Mouse (Mus musculus) G1E (cell line): ENCODE measurements around the gene Adk. TPM values are rescaled to one million over a fixed set of nuclear protein-coding genes. Genes with fewer than 3 reads are reported as not detected.

Source experiments
- ATAC-seq: 2 replicates; pipeline ENCODE4 v1.8.0; 2016; ENCODE audit warnings: mild to moderate bottlenecking; ENCODE audit not compliant: insufficient number of reproducible peaks, poor library complexity, low FRiP score, severe bottlenecking; ENCODE audit errors: extremely low read depth
- DNase-seq: peaks from one replicate; pipeline ENCODE4 v3.0.0; 2012; ENCODE audit warnings: low spot score
- H3K27me3 ChIP-seq: 2 replicates; pipeline ENCODE4 v1.6.1; 2012; ENCODE audit warnings: mild to moderate bottlenecking, low read length, inconsistent platforms; ENCODE audit not compliant: insufficient read depth
- H3K36me3 ChIP-seq: replicated peaks from 2 replicates; pipeline ENCODE3; 2012; ENCODE audit warnings: mild to moderate bottlenecking, inconsistent platforms
- H3K4me1 ChIP-seq: 2 replicates; pipeline ENCODE4 v1.6.1; 2012; ENCODE audit warnings: low read depth, low read length, inconsistent platforms, mixed read lengths; ENCODE audit not compliant: insufficient read depth
- H3K4me3 ChIP-seq: 2 replicates; pipeline ENCODE4 v1.5.1; 2012; ENCODE audit warnings: low read depth, mild to moderate bottlenecking, inconsistent platforms, low read length, moderate library complexity, mixed read lengths
- H3K9me3 ChIP-seq: replicated peaks from 2 replicates; pipeline ENCODE4 v1.6.1; 2012; ENCODE audit warnings: inconsistent platforms
- CTCF ChIP-seq: IDR thresholded peaks from 2 replicates; pipeline ENCODE4 v1.5.1; 2012; ENCODE audit warnings: low read depth, low read length, inconsistent platforms, mixed read lengths
- GATA1 ChIP-seq: IDR thresholded peaks from 2 replicates; pipeline ENCODE4 v1.6.1; 2012; ENCODE audit warnings: borderline replicate concordance, low read length, inconsistent platforms, mixed read lengths
- GATA2 ChIP-seq: IDR thresholded peaks from 2 replicates; pipeline ENCODE4 v1.6.1; 2012; ENCODE audit warnings: low read depth, low read length, inconsistent platforms, borderline replicate concordance
- POLR2AphosphoS5 ChIP-seq: IDR thresholded peaks from 2 replicates; pipeline ENCODE4 v1.6.1; 2012; ENCODE audit warnings: low read depth, low read length, inconsistent platforms; ENCODE audit not compliant: insufficient replicate concordance
- TAL1 ChIP-seq: conservative IDR thresholded peaks from 2 replicates; pipeline ENCODE4 v1.6.1; 2012; ENCODE audit warnings: low read depth, low read length, inconsistent platforms, mixed read lengths
- polyA plus RNA-seq: library from polyadenylated mRNA; stranded (reverse); fragments of >175 nt; gene quantifications from 2 replicates; pipeline ENCODE4 v1.2.3, GENCODE M21; 2012
- total RNA-seq, 2 experiments: library from RNA; stranded (forward) in 1 of 2; stranded (reverse) in 1 of 2; fragments of 200-1000 nt in 1 of 2; fragments of >200 nt in 1 of 2; fragmentation: Nextera tagmentation in 1 of 2; gene quantifications; 2 replicates each; pipeline ENCODE4 v1.2.3; 2014 to 2017

The Adk gene
- total and polyA plus RNA-seq, 3 experiments: 20.8 to 547 (median 489) TPM

DNA sequence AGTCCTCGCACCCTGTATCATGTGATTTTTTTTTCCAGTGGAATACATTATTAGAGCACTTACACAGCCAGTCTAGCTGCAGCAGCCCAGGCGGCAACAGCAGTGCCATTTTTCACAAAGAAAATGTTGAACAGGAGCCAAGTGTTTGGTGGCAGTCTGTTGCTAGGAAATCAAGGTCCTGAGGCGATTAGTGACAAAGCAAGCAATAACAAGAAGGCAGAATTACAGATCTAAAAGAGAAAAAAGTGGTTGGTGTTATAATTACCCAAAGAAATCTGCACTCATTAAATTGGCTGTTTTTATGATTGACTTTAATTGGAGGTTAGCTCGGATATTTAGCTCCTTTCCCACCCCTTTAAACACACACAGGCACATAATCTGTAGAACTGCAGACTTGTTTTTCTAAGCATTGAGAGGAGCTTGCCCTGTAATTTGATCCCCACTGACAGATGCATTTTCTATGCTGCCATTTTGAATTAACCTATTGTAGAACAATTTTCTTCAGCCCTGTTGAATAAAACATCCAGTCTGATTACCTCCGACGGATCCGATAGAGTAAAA lies 200.0 kb downstream of the Adk start:
- Histone ChIP-seq H3K27me3 (no peaks in the 10 kb centered on the region), H3K36me3 (peaks cover 38% of the 10 kb centered on the region), H3K4me3 (no peak overlapping the region), H3K9me3 (no peaks in the 10 kb centered on the region), H3K4me1 (no peaks in the 10 kb centered on the region)
- TF ChIP-seq TAL1 (no peak), CTCF (no peak), GATA2 (no peak), POLR2AphosphoS5 (no peak), GATA1 (no peak)
- ATAC-seq (no peak), DNase-seq (no peak)

DNA sequence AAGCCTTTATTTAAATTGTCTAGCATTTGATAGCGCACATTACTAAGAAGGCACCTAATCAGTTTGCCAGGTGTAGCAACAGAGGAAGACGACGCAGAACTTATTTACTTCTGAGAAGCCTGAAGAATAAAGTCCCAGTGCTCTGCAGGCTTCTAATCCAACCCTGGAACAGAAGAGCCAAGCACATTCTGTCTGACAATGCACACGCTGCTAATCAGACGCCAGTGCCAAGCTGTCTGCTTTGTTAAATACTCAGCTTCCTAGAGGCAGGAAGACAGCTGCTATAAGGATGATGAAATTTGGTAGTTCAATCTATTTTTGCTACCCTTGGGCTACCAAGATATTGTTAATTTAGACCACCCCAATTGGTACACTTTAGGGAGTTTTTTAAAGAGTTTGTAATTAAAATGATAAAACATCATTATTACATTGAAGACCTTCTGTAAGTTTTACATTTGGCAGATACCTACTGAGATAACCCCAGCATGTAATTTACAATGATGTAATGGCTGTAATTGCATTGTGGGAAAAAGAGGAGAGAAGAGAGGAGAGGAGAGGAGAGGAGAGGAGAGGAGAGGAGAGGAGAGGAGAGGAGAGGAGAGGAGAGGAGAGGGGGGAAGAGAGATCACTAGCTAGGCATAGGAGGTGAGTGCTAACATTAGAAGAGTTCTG lies 201.1 kb downstream of the Adk start:
- ATAC-seq (no peak), DNase-seq (no peak)
- TF ChIP-seq GATA2: no peak
- TF ChIP-seq CTCF: no peak
- TF ChIP-seq TAL1: no peak
- TF ChIP-seq POLR2AphosphoS5: no peak
- no peak for TF ChIP-seq GATA1
- no peaks in the 10 kb centered on the region for H3K9me3 ChIP-seq
- H3K4me1 ChIP-seq: no peaks in the 10 kb centered on the region
- H3K4me3 ChIP-seq: no peak overlapping the region
- H3K27me3 ChIP-seq: no peaks in the 10 kb centered on the region
- peaks cover 35% of the 10 kb centered on the region for H3K36me3 ChIP-seq

DNA sequence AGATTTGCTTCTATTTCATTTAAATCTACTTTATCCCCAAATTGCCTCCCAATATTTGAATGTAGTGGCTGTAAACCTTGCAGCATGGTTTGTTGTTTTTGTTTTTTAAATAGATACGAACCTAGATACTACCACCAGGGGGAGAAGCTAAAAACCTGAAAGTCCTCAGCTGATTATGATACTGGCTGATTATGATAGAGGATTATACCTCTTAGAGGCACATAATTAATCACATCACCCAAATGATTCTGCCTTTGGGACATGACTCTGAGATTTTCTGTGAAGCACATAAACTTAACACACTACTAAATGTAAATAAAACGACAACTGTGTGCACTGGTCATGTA lies 201.6 kb downstream of the Adk start:
- no peak for ATAC-seq

DNA sequence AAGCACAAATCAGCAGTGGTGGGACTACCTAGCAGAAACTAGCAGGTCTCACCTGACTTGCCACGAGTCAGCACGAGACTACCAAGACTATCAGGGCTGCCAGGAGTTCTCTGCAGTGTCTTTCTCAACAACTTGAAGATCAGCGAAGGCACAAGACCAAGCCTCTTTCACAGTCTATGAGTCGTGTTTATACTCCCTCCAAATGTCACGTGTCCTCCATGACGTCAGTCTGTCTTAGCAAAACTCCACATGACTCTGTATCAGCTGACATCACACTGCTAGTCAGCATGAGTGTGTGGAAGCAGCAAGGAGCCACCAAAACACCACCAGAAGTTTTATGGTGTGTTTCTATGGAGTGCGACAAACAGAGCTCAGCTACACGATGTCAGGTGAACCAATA lies 215.9 kb downstream of the Adk start:
- Histone ChIP-seq H3K36me3 (peaks cover 18% of the 10 kb centered on the region), H3K9me3 (no peaks in the 10 kb centered on the region), H3K4me1 (peaks cover 3% of the 10 kb centered on the region; the same call in 1 of the 2 replicates), H3K4me3 (no peak overlapping the region), H3K27me3 (no peaks in the 10 kb centered on the region)
- TF ChIP-seq CTCF: no peak
- TF ChIP-seq GATA1: no peak
- TF ChIP-seq TAL1: no peak
- TF ChIP-seq POLR2AphosphoS5: no peak
- TF ChIP-seq GATA2: no peak
- DNase-seq (no peak), ATAC-seq (no peak)

More for the DNA sequence above, 201.6 kb downstream of the Adk start:
- no peaks in the 10 kb centered on the region for H3K4me1 ChIP-seq
- TF ChIP-seq GATA2 (no peak), GATA1 (no peak), CTCF (no peak), TAL1 (no peak), POLR2AphosphoS5 (no peak)
- no peaks in the 10 kb centered on the region for H3K9me3 ChIP-seq
- no peaks in the 10 kb centered on the region for H3K27me3 ChIP-seq
- no peak for DNase-seq
- no peak overlapping the region for H3K4me3 ChIP-seq
- H3K36me3 ChIP-seq: peaks cover 36% of the 10 kb centered on the region

DNA sequence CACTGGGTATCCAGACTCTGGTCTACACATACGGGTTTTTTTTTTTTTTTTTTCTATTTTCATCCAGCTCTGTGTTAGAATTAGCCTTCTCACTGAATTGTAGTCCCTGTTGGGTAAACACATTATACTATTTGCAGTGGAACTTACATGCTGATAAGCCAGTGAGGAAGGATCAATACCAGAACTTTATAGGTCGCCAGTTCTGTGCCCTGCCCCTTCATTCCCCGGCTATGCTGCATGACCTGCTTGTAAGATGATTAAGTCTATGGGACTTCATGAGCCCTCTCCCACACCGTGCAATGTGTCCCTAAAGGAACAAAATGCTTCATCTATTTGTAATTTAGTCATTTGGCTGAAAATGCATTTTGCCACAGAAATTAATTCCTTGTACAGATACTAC lies 219.1 kb downstream of the Adk start:
- Histone ChIP-seq H3K4me3 (no peak overlapping the region), H3K9me3 (no peaks in the 10 kb centered on the region), H3K4me1 (peaks cover 3% of the 10 kb centered on the region; the same call in 1 of the 2 replicates), H3K36me3 (peaks cover 25% of the 10 kb centered on the region), H3K27me3 (no peaks in the 10 kb centered on the region)
- no peak for TF ChIP-seq GATA2
- TF ChIP-seq POLR2AphosphoS5: no peak
- no peak for TF ChIP-seq TAL1
- TF ChIP-seq GATA1: no peak
- no peak for DNase-seq
- no peak for ATAC-seq

DNA sequence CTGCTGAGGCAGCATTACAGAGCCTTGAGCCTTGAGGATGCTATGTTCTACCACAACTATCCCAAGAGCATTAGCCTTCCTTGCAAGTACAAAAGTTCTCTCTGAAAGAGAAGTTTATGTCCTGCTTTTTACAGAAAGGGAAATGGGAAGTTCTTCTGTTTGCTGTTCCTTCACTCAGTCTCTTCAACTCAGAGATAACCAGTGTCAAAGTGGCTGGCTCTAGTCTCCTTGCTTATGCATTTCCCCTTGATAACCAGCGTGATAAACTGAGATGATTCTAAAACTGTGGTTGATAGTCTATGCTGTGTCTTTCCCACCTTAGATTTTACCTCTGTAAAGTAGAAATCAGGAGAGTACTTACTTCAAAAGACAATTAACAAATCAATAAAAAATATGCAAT lies 223.4 kb downstream of the Adk start:
- ATAC-seq: no peak
- Histone ChIP-seq H3K9me3 (no peaks in the 10 kb centered on the region), H3K4me1 (peaks cover 6% of the 10 kb centered on the region; the same call in 1 of the 2 replicates), H3K4me3 (no peak overlapping the region), H3K27me3 (no peaks in the 10 kb centered on the region), H3K36me3 (peaks cover 36% of the 10 kb centered on the region)
- no peak for TF ChIP-seq GATA2
- no peak for TF ChIP-seq CTCF
- TF ChIP-seq TAL1: no peak
- TF ChIP-seq GATA1: no peak
- DNase-seq: no peak
